Mouse (Mus musculus) bone marrow, adult 2 months (tissue): ENCODE results near the gene Neb.

Experiments used
- CTCF ChIP-seq: fragments of 200-500 bp; IDR thresholded peaks from 2 replicates; pipeline ENCODE4 v1.5.1; 2011; ENCODE audit warnings: low read length, control low read depth; ENCODE audit not compliant: control insufficient read depth, insufficient read depth
- POLR2A ChIP-seq: fragments of 200-500 bp; IDR thresholded peaks from 2 replicates; pipeline ENCODE4 v1.6.1; 2011; ENCODE audit warnings: low read depth, mild to moderate bottlenecking, control low read depth, low read length, borderline replicate concordance; ENCODE audit not compliant: control insufficient read depth

DNA sequence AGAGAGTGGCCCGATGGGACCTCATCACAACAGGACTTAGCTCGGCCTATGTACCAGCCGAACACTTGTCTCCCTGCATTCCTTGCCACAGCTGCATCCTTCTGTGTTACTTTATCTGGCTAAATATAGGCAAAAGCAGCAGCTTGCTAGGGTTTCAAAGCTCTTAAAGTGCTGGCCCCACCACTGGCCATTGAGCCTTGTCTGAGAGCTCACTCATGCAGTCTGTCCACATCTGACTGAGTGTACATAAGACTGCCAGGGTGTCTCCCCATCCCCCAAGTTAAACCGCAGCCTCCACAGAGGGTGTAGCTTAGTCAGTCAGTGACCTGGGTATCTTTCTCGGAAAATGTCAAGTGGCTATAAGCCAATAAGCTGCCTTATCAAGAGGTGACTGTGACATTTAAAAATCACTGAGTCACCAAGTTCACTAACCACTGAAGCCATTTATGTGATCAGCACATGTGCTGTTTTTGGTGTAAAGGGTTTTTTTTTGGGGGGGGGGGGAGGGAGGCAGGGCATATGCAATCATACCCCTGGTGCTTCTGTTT, 59.2 kb downstream of the Neb start:
- TF ChIP-seq CTCF (no peak), POLR2A (no peak)
